Mouse (Mus musculus) stomach, postnatal 0 days (tissue): ENCODE results near the gene Nol9. TPM values are rescaled to one million over a fixed set of nuclear protein-coding genes. Genes with fewer than 3 reads are reported as not detected.

Source experiments
- ATAC-seq: fragments of 200-750 bp; cut with Nextera tagmentation; 2 replicates; pipeline ENCODE4 v1.8.0; 2017; ENCODE audit not compliant: low FRiP score, low TSS enrichment
- DNase-seq: peaks from one replicate; pipeline ENCODE4 v3.0.0-alpha.2; 2016; ENCODE audit warnings: low spot score
- H3K27ac ChIP-seq: fragments of 300-500 bp; sonication (generic); replicated peaks from 2 replicates; pipeline ENCODE4 v1.5.1; 2014; ENCODE audit warnings: mild to moderate bottlenecking, control low read depth
- H3K27me3 ChIP-seq: fragments of 300-500 bp; sonication (generic); 2 replicates; pipeline ENCODE4 v1.6.1; 2014; ENCODE audit warnings: low read length; ENCODE audit not compliant: control insufficient read depth, insufficient read depth
- H3K36me3 ChIP-seq: fragments of 300-500 bp; sonication (generic); 2 replicates; pipeline ENCODE4 v1.6.1; 2014; ENCODE audit warnings: low read length, mixed read lengths; ENCODE audit not compliant: control insufficient read depth, insufficient read depth
- H3K4me1 ChIP-seq: fragments of 300-500 bp; sonication (generic); replicated peaks from 2 replicates; pipeline ENCODE4 v1.6.1; 2014; ENCODE audit warnings: antibody characterized with exemption; ENCODE audit not compliant: control insufficient read depth, insufficient read depth
- H3K4me2 ChIP-seq: fragments of 300-500 bp; sonication (generic); replicated peaks from 2 replicates; pipeline ENCODE4 v1.6.1; 2014; ENCODE audit warnings: low read depth, mild to moderate bottlenecking, control low read depth, moderate library complexity
- H3K4me3 ChIP-seq: fragments of 300-500 bp; sonication (generic); 2 replicates; pipeline ENCODE4 v1.5.1; 2014; ENCODE audit warnings: low read depth, low read length, control low read depth
- H3K9ac ChIP-seq: fragments of 300-500 bp; sonication (generic); 2 replicates; pipeline ENCODE4 v1.6.1; 2014; ENCODE audit warnings: mild to moderate bottlenecking, low read length, control low read depth, mixed read lengths
- H3K9me3 ChIP-seq: fragments of 300-500 bp; sonication (generic); 2 replicates; pipeline ENCODE4 v1.6.1; 2016; ENCODE audit warnings: low read length; ENCODE audit not compliant: control insufficient read depth
- CTCF ChIP-seq: IDR thresholded peaks from 2 replicates; pipeline ENCODE4 v1.5.1; 2016; ENCODE audit warnings: antibody characterized with exemption, low read depth, mild to moderate bottlenecking, moderate library complexity
- EP300 ChIP-seq: optimal IDR thresholded peaks from 2 replicates; pipeline ENCODE3; 2016; ENCODE audit warnings: antibody characterized with exemption
- WGBS: fragments of 180-500 bp; shearing (Covaris S2); extraction: QIAGEN DNeasy Blood & Tissue Kit; methylation state at CpG from one replicate; pipeline ENCODE4 v1.1.7; 2014; 5-methylcytosine and 5-hydroxymethylcytosine counted together
- polyA plus RNA-seq: library from polyadenylated mRNA; unstranded; fragments of >200 nt; fragmentation: Nextera tagmentation; extraction: Ambion mirVana; gene quantifications from 2 replicates; pipeline ENCODE4 v1.2.1, GENCODE M21; 2015

Nol9 gene
- polyA plus RNA-seq, 1 experiment from 2014 or later = 11.2 TPM

- Histone ChIP-seq H3K36me3 (no peaks in the 10 kb centered on the region), H3K27ac (0 out of 2 replicates have a peak overlapping the region, but pooled peaks have one; percentile 18)
- ATAC-seq = no peak
These were observed 48.3 kb downstream of the Nol9 start for GRCm38 (mm10) chr4:152087211-152088081.

GRCm38 (mm10) chr4:152088133-152088532 is 49.0 kb downstream of the Nol9 start:
- Histone ChIP-seq H3K27me3 (no peaks in the 10 kb centered on the region), H3K27ac (no peak overlapping the region), H3K4me1 (0 out of 2 replicates have a peak, but pooled peaks cover 5% of the 10 kb centered on the region), H3K36me3 (no peaks in the 10 kb centered on the region), H3K4me2 (peak overlapping the region; percentile 86), H3K9me3 (no peaks in the 10 kb centered on the region), H3K4me3 (no peak overlapping the region), H3K9ac (peak overlapping the region; percentile 79)
- ATAC-seq (no peak), DNase-seq (no peak)
- 33% methylated on average over 4 of the region's 4 CpGs for WGBS
- TF ChIP-seq CTCF = no peak
- TF ChIP-seq EP300 = no peak

More at GRCm38 (mm10) chr4:152087211-152088081, 48.3 kb downstream of the Nol9 start:
- Histone ChIP-seq H3K4me1 (0 out of 2 replicates have a peak, but pooled peaks cover 5% of the 10 kb centered on the region), H3K9ac (peak overlapping the region; percentile 79), H3K9me3 (no peaks in the 10 kb centered on the region), H3K4me2 (peak overlapping the region; percentile 86), H3K27me3 (no peaks in the 10 kb centered on the region), H3K4me3 (peak overlapping the region; percentile 73)
- DNase-seq = no peak
- WGBS = 8% methylated on average over 12 of the region's 12 CpGs
- no peak for TF ChIP-seq CTCF
- no peak for TF ChIP-seq EP300

DNA sequence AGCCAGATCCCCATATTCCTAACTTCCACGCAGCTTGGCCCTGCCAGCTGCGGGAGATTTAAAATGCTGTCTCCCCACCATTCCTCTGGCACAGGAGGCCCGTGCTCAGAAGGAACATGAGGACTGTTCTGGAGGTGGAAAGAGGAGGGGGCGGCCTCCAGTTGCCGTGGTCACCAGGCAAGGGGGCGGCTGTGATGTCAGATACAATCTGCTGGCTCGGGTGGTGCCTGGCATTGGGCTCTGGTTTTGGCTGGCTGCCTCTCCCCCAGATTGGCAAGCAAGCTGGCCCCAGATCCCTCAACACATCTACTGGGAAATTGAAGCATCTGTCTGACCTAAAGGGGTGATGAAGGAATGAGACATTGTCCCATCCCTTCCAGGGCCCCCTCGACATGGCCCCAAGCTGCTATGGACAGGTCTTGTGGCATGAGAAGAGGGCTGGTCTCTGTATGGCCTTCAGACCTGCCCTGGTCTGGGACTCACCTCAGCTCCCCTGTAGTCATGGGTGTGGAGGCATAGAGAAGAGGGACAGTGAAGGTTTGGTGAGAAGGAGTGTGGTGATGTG is 49.5 kb downstream of the Nol9 start:
- Histone ChIP-seq H3K27me3 (no peaks in the 10 kb centered on the region), H3K4me3 (no peak overlapping the region), H3K4me1 (0 out of 2 replicates have a peak, but pooled peaks cover 5% of the 10 kb centered on the region), H3K36me3 (no peaks in the 10 kb centered on the region), H3K27ac (no peak overlapping the region), H3K4me2 (peak overlapping the region; percentile 86), H3K9ac (peak overlapping the region; percentile 38), H3K9me3 (no peaks in the 10 kb centered on the region)
- WGBS = 64% methylated on average over 8 of the region's 8 CpGs
- DNase-seq = no peak
- ATAC-seq = no peak
- no peak for TF ChIP-seq EP300

- WGBS = 81% methylated on average over 9 of the region's 9 CpGs
These were observed 51.1 kb downstream of the Nol9 start for GRCm38 (mm10) chr4:152090191-152090590.

GRCm38 (mm10) chr4:152092751-152093293 is 53.7 kb downstream of the Nol9 start:
- H3K9ac ChIP-seq = no peak overlapping the region
- H3K4me1 ChIP-seq = no peaks in the 10 kb centered on the region
- WGBS = 36% methylated on average over 8 of the region's 8 CpGs
- DNase-seq (peak; percentile 65), ATAC-seq (peak; percentile 36)
- no peak for TF ChIP-seq EP300
- H3K4me3 ChIP-seq = no peak overlapping the region
- no peaks in the 10 kb centered on the region for H3K36me3 ChIP-seq
- H3K27me3 ChIP-seq = no peaks in the 10 kb centered on the region
- no peaks in the 10 kb centered on the region for H3K9me3 ChIP-seq
- H3K4me2 ChIP-seq = no peak overlapping the region
- peak overlapping the region; percentile 49; the same call in 1 of the 2 replicates for H3K27ac ChIP-seq

More at GRCm38 (mm10) chr4:152090191-152090590, 51.1 kb downstream of the Nol9 start:
- TF ChIP-seq EP300 (no peak), CTCF (no peak)
- Histone ChIP-seq H3K9me3 (no peaks in the 10 kb centered on the region), H3K9ac (no peak overlapping the region), H3K36me3 (no peaks in the 10 kb centered on the region), H3K4me1 (0 out of 2 replicates have a peak, but pooled peaks cover 5% of the 10 kb centered on the region), H3K4me3 (no peak overlapping the region), H3K27ac (no peak overlapping the region), H3K4me2 (no peak overlapping the region), H3K27me3 (no peaks in the 10 kb centered on the region)
- ATAC-seq (no peak), DNase-seq (no peak)
